Mouse (Mus musculus): ENCODE results near the gene Zfp142. TPM values are rescaled to one million over a fixed set of nuclear protein-coding genes. Genes with fewer than 3 reads are reported as not detected.

Zfp142 gene
- polyA plus RNA-seq, 1 experiment from 2014 or later: 6.8 TPM

DNA sequence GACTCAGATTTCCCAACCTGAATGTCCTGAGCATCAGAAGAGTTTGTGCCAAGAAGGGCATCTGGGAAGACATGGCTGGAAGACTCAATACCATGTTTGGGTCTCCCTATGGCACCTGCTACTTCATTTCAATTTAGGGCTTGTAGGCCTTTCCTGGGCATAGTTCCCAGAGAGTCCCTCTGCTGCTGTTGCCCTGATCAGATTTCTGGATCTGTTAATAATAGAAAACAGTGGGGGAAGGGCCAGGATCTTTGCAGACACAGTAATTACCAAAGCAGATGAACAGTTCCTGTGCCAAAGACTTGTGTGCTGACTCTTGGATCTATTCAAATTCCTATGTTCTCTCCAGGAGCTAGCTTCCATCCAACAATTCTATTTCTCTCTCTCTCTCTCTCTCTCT, 49.4 kb downstream of the Zfp142 start:
- Histone ChIP-seq H3K4me3 (ENCODE audit: low read depth, low read length) (no peak overlapping the region), H3K4me2 (ENCODE audit: low read length) (no peak overlapping the region), H3K36me3 (ENCODE audit: control insufficient read depth, insufficient read depth, low read length) (no peaks in the 10 kb centered on the region), H3K27me3 (replicated peaks; ENCODE audit: control insufficient read depth, insufficient read depth, low read length) (no peaks in the 10 kb centered on the region), H3K27ac (ENCODE audit: low read depth) (no peak overlapping the region), H3K9ac (ENCODE audit: low read length) (no peak overlapping the region), H3K4me1 (replicated peaks; ENCODE audit: control insufficient read depth, insufficient read depth, low read length) (no peaks in the 10 kb centered on the region), H3K9me3 (ENCODE audit: control insufficient read depth, low read length) (no peaks in the 10 kb centered on the region)
- ATAC-seq (replicated peaks; ENCODE audit: low FRiP score, low TSS enrichment, low read depth): no peak
- no peak for DNase-seq (ENCODE audit: low spot score)

DNA sequence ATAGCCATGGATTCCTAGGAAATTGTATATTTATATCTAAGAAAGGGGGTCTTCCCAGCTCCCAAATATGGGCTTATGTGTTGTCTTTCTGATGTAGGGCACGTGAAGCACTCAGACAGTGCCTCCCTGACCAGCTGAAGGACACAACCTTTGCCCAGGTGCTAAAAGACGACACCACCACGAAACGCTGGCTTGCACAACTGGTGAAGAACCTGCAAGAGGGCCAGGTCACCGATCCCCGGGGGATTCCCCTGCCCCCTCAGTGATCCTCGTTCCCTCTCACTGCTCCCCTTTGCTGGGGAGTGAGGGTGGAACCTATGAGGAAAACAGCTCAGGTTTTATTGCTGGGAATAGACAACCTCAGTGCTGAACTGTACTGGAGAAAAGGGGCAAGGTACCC, 59.5 kb downstream of the Zfp142 start:
- H3K4me1 ChIP-seq (replicated peaks; ENCODE audit: control insufficient read depth, insufficient read depth, low read length): no peaks in the 10 kb centered on the region
- ATAC-seq (replicated peaks; ENCODE audit: low FRiP score, low TSS enrichment, low read depth): no peak
- DNase-seq (ENCODE audit: low spot score): no peak
- 92% methylated on average over 7 of the region's 7 CpGs for WGBS
- no peaks in the 10 kb centered on the region for H3K9me3 ChIP-seq (ENCODE audit: control insufficient read depth, low read length)
- no peak overlapping the region for H3K9ac ChIP-seq (ENCODE audit: low read length)
- no peak overlapping the region for H3K4me3 ChIP-seq (ENCODE audit: low read depth, low read length)
- H3K4me2 ChIP-seq (ENCODE audit: low read length): no peak overlapping the region
- H3K36me3 ChIP-seq (ENCODE audit: control insufficient read depth, insufficient read depth, low read length): peaks cover 93% of the 10 kb centered on the region
- H3K27ac ChIP-seq (ENCODE audit: low read depth): no peak overlapping the region
- H3K27me3 ChIP-seq (replicated peaks; ENCODE audit: control insufficient read depth, insufficient read depth, low read length): no peaks in the 10 kb centered on the region

DNA sequence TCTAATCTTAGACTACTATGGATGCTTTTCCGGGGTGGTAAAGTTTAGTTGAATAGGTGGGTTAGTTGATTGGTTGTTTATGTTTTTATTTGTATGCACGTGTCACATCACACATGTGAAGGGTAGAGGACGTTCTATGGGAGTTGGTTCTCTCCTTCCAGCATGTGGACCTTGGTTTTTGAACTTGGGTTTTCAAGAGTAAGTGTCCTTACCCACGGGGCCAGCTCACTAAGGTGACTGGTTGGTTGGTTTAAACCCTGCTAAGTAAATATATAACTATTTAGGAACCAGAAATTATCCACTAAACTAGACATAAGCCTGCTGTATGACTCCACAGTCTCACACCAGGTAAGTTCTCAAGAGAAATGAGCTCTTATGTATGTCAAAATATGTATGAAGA, 63.3 kb downstream of the Zfp142 start:
- ATAC-seq (replicated peaks; ENCODE audit: low FRiP score, low TSS enrichment, low read depth): no peak

GRCm38 (mm10) chr1:74519875-74520274, 68.2 kb downstream of the Zfp142 start:
- Histone ChIP-seq H3K4me3 (ENCODE audit: low read depth, low read length) (no peak overlapping the region), H3K27me3 (replicated peaks; ENCODE audit: control insufficient read depth, insufficient read depth, low read length) (no peaks in the 10 kb centered on the region), H3K9me3 (ENCODE audit: control insufficient read depth, low read length) (no peaks in the 10 kb centered on the region), H3K36me3 (ENCODE audit: control insufficient read depth, insufficient read depth, low read length) (peaks cover 70% of the 10 kb centered on the region), H3K9ac (ENCODE audit: low read length) (no peak overlapping the region), H3K4me1 (replicated peaks; ENCODE audit: control insufficient read depth, insufficient read depth, low read length) (no peaks in the 10 kb centered on the region), H3K4me2 (ENCODE audit: low read length) (no peak overlapping the region), H3K27ac (ENCODE audit: low read depth) (no peak overlapping the region)
- no peak for ATAC-seq (replicated peaks; ENCODE audit: low FRiP score, low TSS enrichment, low read depth)
- DNase-seq (ENCODE audit: low spot score): no peak

More for the DNA sequence above, 63.3 kb downstream of the Zfp142 start:
- Histone ChIP-seq H3K27me3 (replicated peaks; ENCODE audit: control insufficient read depth, insufficient read depth, low read length) (no peaks in the 10 kb centered on the region), H3K4me1 (replicated peaks; ENCODE audit: control insufficient read depth, insufficient read depth, low read length) (no peaks in the 10 kb centered on the region), H3K36me3 (ENCODE audit: control insufficient read depth, insufficient read depth, low read length) (peaks cover 96% of the 10 kb centered on the region), H3K9me3 (ENCODE audit: control insufficient read depth, low read length) (no peaks in the 10 kb centered on the region), H3K9ac (ENCODE audit: low read length) (no peak overlapping the region), H3K4me2 (ENCODE audit: low read length) (no peak overlapping the region), H3K4me3 (ENCODE audit: low read depth, low read length) (no peak overlapping the region), H3K27ac (ENCODE audit: low read depth) (no peak overlapping the region)
- WGBS: 91% methylated on average over 4 of the region's 4 CpGs
- no peak for DNase-seq (ENCODE audit: low spot score)

Small RNAs within 50 kb of the gene (microRNA-seq; reads per million reads assigned to microRNA genes)
- gene Gm25035: not detected

Other genes with a start within 250 kb of the Zfp142 start
- 0.60 and 0.82 TPM in 2 replicates for gene Catip, start 226.1 kb downstream of the Zfp142 start, polyA plus RNA-seq (2014; fragmentation: Nextera tagmentation; extraction: Ambion mirVana)
- 5.9 and 6.6 TPM in 2 replicates for gene Slc11a1, start 213.1 kb downstream of the Zfp142 start, polyA plus RNA-seq (2014; fragmentation: Nextera tagmentation; extraction: Ambion mirVana)
- gene Ctdsp1, start 196.7 kb downstream of the Zfp142 start, polyA plus RNA-seq (2014; fragmentation: Nextera tagmentation; extraction: Ambion mirVana): 86.8 and 87.1 TPM in 2 replicates
- gene Vil1, start 178.9 kb downstream of the Zfp142 start, polyA plus RNA-seq (2014; fragmentation: Nextera tagmentation; extraction: Ambion mirVana): 58.1 and 64.7 TPM in 2 replicates
- gene Cnot9, start 82.2 kb downstream of the Zfp142 start, polyA plus RNA-seq (2014; fragmentation: Nextera tagmentation; extraction: Ambion mirVana): 76.8 and 77.8 TPM in 2 replicates
- 0.39 and 0.69 TPM in 2 replicates for gene Plcd4, start 45.4 kb downstream of the Zfp142 start, polyA plus RNA-seq (2014; fragmentation: Nextera tagmentation; extraction: Ambion mirVana)
- 34.8 and 40.6 TPM in 2 replicates for gene Usp37, start 44.0 kb downstream of the Zfp142 start, polyA plus RNA-seq (2014; fragmentation: Nextera tagmentation; extraction: Ambion mirVana)
- 20.1 and 23.4 TPM in 2 replicates for gene Bcs1l, start within 50 bp of the Zfp142 start, polyA plus RNA-seq (2014; fragmentation: Nextera tagmentation; extraction: Ambion mirVana)
- 7.5 and 7.9 TPM in 2 replicates for gene Rnf25, start 13.2 kb upstream of the Zfp142 start, polyA plus RNA-seq (2014; fragmentation: Nextera tagmentation; extraction: Ambion mirVana)
- 5.1 TPM in 2 replicates for gene Stk36, start 13.2 kb upstream of the Zfp142 start, polyA plus RNA-seq (2014; fragmentation: Nextera tagmentation; extraction: Ambion mirVana)
- 21.8 and 26.3 TPM in 2 replicates for gene Ttll4, start 73.5 kb upstream of the Zfp142 start, polyA plus RNA-seq (2014; fragmentation: Nextera tagmentation; extraction: Ambion mirVana)
- 6.4 and 8.9 TPM in 2 replicates for gene Cyp27a1, start 125.3 kb upstream of the Zfp142 start, polyA plus RNA-seq (2014; fragmentation: Nextera tagmentation; extraction: Ambion mirVana)
- 0.09 TPM in 2 replicates for gene Prkag3, start 161.0 kb upstream of the Zfp142 start, polyA plus RNA-seq (2014; fragmentation: Nextera tagmentation; extraction: Ambion mirVana)
- 0.22 and 0.31 TPM in 2 replicates for gene Wnt6, start 183.6 kb upstream of the Zfp142 start, polyA plus RNA-seq (2014; fragmentation: Nextera tagmentation; extraction: Ambion mirVana)
- 0.26 and 0.30 TPM in 2 replicates for gene Wnt10a, start 203.3 kb upstream of the Zfp142 start, polyA plus RNA-seq (2014; fragmentation: Nextera tagmentation; extraction: Ambion mirVana)